Mouse (Mus musculus): ENCODE results near the gene Olfr885. TPM values are rescaled to one million over a fixed set of nuclear protein-coding genes. Genes with fewer than 3 reads are reported as not detected.

The Olfr885 gene
- total RNA-seq (2023): not detected

DNA sequence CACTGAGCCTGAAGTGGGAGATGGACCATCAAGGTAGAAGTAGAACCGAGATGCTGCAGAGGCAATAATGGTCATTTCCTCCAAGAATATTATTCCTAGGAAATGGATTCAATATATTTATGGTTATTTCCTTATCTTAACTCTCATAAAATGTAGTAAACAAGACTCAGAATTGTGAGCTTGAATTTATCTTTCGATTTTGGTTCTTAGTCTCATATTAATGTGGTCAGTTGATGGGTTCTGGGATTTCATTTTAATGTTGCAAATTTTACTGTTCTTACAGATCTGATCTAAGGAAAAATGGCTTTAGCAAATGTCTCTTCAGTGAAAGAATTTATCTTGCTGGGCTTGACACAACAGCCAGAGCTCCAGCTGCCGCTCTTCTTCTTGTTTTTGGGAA, at the start of gene Olfr885:
Olfr885 (plus strand) TSS at position 301 of the 400 bp plus-strand sequence.

DNA sequence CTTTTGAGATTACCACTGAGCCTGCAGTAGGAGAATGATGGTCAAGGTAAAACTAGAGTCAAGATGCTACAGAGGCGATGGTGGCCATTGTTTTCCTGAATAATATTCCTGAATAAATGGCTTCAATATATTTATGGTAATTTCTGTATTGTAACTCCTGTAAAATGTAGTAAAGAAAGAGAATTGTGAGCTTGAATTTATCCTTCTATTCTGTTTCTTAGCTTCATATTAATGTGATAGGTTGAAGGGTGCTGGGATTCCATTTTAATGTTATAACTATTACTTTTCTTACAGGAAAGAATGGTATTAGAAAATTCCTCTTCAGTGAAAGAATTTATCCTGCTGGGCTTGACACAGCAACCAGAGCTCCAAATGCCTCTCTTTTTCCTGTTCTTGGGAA, 35.6 kb upstream of the Olfr885 start, which contains the start of gene Olfr883:
Olfr883 (plus strand) TSS at position 301 of the 400 bp plus-strand sequence.

DNA sequence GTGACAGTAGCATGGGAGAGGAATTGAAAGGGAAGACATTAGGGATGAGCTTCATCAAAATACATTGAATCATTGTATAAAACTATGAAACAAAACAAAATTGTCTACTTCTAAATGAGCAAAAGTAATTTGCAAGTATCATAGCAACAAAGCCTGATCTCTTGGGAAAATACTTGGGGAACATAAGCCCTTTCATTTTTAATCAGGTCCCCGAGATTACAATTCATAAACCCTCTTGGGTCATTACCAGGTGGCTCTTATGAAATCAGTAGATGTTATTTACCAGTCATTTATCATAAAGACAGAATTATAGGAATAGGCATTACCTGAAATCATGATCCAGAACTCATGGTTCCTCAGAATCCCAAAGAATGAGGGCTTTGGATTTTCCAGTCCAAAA, 14.9 kb upstream of the Olfr885 start, which contains the start of gene Olfr884:
Olfr884 (plus strand) TSS at position 301 of the 400 bp plus-strand sequence.

DNA sequence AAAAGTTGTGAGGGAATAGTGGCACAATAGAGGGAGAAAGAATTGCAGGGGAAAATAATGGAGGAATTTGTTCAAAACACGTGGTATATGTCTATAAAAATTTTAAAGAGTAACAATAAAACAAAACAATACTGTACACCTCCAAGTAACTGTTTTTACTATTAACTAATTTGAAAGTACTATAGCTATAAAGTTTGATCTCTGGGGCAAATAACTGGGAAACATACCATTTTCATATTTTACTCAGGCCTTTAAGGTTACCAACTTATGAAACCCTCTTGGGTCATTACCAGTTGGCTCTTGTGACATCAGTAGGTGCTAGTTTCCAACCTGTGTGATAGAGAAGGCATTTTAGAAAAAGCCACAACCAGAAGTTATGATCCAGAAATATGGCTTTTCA, 22.6 kb downstream of the Olfr885 start, which contains the start of gene Olfr887:
Olfr887 (plus strand) TSS at position 301 of the 400 bp plus-strand sequence.

DNA sequence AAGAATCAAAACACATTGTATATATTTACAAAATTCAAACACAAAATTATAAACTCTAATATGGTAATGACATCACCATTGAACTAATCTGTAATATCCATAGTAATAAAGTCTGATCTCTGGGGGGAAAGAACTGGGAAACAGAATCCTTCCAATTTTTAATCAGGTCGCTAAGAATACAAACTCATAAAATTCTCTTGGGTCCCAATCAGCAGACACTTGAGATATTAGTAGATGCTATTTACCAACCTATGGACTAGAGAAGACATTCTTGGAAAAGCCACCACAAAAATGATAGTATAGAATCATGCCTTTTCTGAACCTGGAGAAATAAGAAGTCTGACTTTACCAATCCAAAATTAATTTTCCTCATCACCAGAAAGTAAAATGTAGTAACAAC, 46.7 kb downstream of the Olfr885 start, which contains the start of gene Olfr888:
Olfr888 (plus strand) TSS at position 301 of the 400 bp plus-strand sequence.

Other genes with a start within 250 kb of the Olfr885 start
- gene Olfr877, start 207.1 kb upstream of the Olfr885 start, total RNA-seq (2023): not detected
- gene Olfr145, start 164.6 kb upstream of the Olfr885 start, total RNA-seq (2023): not detected
- gene Olfr878, start 143.5 kb upstream of the Olfr885 start, total RNA-seq (2023): not detected
- gene Olfr881, start 69.5 kb upstream of the Olfr885 start, total RNA-seq (2023): not detected
- gene Olfr883, start 35.5 kb upstream of the Olfr885 start, total RNA-seq (2023): not detected
- not detected for gene Olfr884, start 14.8 kb upstream of the Olfr885 start, total RNA-seq (2023)
- not detected for gene Olfr887, start 22.8 kb downstream of the Olfr885 start, total RNA-seq (2023)
- gene Olfr888, start 46.8 kb downstream of the Olfr885 start, total RNA-seq (2023): not detected
- not detected for gene Olfr889, start 53.9 kb downstream of the Olfr885 start, total RNA-seq (2023)
- not detected for gene Olfr890, start 81.2 kb downstream of the Olfr885 start, total RNA-seq (2023)
- not detected for gene Olfr891, start 119.5 kb downstream of the Olfr885 start, total RNA-seq (2023)
- gene Olfr893, start 147.0 kb downstream of the Olfr885 start, total RNA-seq (2023): not detected
- gene Olfr894, start 156.7 kb downstream of the Olfr885 start, total RNA-seq (2023): not detected
- not detected for gene Olfr143, start 191.5 kb downstream of the Olfr885 start, total RNA-seq (2023)
- gene Olfr895, start 206.5 kb downstream of the Olfr885 start, total RNA-seq (2023): not detected
- not detected for gene Olfr896-ps1, start 229.8 kb downstream of the Olfr885 start, total RNA-seq (2023)